In the genomic region with DNA sequence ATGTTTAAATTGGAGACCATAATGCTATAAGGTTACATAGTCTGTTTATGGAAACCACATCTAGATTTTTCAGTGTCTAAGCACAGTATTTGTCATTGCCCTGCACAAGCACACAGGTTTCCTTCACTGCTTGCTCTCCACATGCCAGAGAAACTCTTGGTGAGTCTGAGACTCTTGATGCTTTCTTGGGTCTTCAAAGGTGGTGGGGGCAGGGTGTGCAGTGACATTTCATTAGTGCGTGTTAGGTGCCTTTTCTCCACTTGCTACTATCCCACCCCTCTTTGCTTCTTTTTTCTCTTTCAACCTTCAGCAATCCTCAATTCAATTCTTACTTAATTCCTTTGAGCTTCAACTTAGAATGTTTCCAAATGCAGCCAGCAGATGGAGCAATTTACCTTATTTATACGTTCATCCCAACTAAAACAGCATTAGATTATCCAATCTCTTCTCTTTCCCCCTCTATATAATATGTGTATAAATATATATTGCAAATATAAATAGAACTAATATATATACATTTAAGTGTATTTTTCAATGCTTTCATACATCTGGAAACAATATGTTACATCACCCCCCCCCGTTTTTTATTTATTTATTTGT, we compare ENCODE assay signal across 11 mouse cellular contexts.
DNase-seq lines count a peak whose midpoint lies in the region; ATAC-seq and TF ChIP-seq lines count a peak whose summit lies in the region.
"Had no signal": no experiment of that assay in that cellular context is flagged by ENCODE, and none has a peak within 500 bp of the region (broad histone marks: within the 10 kb centered on the region; RNA-seq: fewer than 3 reads in every experiment).

No protein-coding gene starts in this region.

- H3K4me2 ChIP-seq in limb, embryonic 14.5 days (replicated peaks; ENCODE audit: low read depth, low read length, severe bottlenecking) = no peak overlapping the region
- H3K4me2 ChIP-seq: embryonic facial prominence, embryonic 12.5 days; limb, embryonic 12.5 days; stomach, embryonic 15.5 days had no signal

- TF ChIP-seq POLR2A in limb, embryonic 14.5 days (IDR thresholded peaks at IDR 0.05; ENCODE audit: borderline replicate concordance, extremely low read depth, insufficient read depth, insufficient read length) = no peak

- no peaks in the 10 kb centered on the region for H3K4me1 ChIP-seq in E14TG2a.4 (replicated peaks; ENCODE audit: low read depth, low read length)
- 0 out of 2 replicates have a peak, but pooled peaks cover 3% of the 10 kb centered on the region for H3K4me1 ChIP-seq in limb, embryonic 14.5 days (ENCODE audit: control insufficient read depth, insufficient read depth, low read length)
- H3K4me1 ChIP-seq: embryonic facial prominence, embryonic 12.5 days; stomach, embryonic 15.5 days had no signal

- H3K36me3 ChIP-seq in E14TG2a.4 (ENCODE audit: insufficient read depth, low read length) = no peaks in the 10 kb centered on the region
- no peaks in the 10 kb centered on the region for H3K36me3 ChIP-seq in limb, embryonic 14.5 days (ENCODE audit: control insufficient read depth, insufficient read depth, low read length)
- H3K36me3 ChIP-seq: embryonic facial prominence, embryonic 12.5 days; limb, embryonic 12.5 days; stomach, embryonic 15.5 days had no signal

- TF ChIP-seq CTCF in E14TG2a.4 (conservative IDR thresholded peaks at IDR 0.05; ENCODE audit: low read length) = peak; percentile 39

- peak; percentile 58 for DNase-seq in kidney, adult 9 months
- no peak for DNase-seq in kidney, adult 18-20 months
- peak; percentile 45 for DNase-seq in ZHBTc4 (ENCODE audit: low read depth, low spot score)
- peak; percentile 19 to 76 for DNase-seq in frontal cortex, postnatal 36 days (ENCODE audit: low spot score in 2 of 2)
- DNase-seq in limb, embryonic 14.5 days (ENCODE audit: low spot score) = peak; percentile 85
- no peak for DNase-seq in natural killer cell, adult 2 months (ENCODE audit: low spot score in 2 of 2)

- no peak overlapping the region for H3K27ac ChIP-seq in limb, embryonic 14.5 days (replicated peaks; ENCODE audit: low read depth, low read length)
- H3K27ac ChIP-seq: embryonic facial prominence, embryonic 12.5 days; limb, embryonic 12.5 days; stomach, embryonic 15.5 days had no signal

- H3K9me3 ChIP-seq in E14TG2a.4 (ENCODE audit: low read length) = no peaks in the 10 kb centered on the region
- no peaks in the 10 kb centered on the region for H3K9me3 ChIP-seq in limb, embryonic 14.5 days (ENCODE audit: control insufficient read depth, low read length)
- H3K9me3 ChIP-seq: embryonic facial prominence, embryonic 12.5 days; limb, embryonic 12.5 days; stomach, embryonic 15.5 days had no signal

- H3K27me3 ChIP-seq in E14TG2a.4 (ENCODE audit: insufficient read depth, low read length) = peaks cover 4% of the 10 kb centered on the region; the same call in 1 of the 2 replicates
- H3K27me3 ChIP-seq in limb, embryonic 14.5 days (ENCODE audit: control insufficient read depth, insufficient read depth, low read length) = no peaks in the 10 kb centered on the region
- H3K27me3 ChIP-seq: embryonic facial prominence, embryonic 12.5 days; stomach, embryonic 15.5 days had no signal

- no peak overlapping the region for H3K9ac ChIP-seq in limb, embryonic 14.5 days (ENCODE audit: low read depth, low read length, severe bottlenecking)
- H3K9ac ChIP-seq: embryonic facial prominence, embryonic 12.5 days; limb, embryonic 12.5 days; stomach, embryonic 15.5 days had no signal

- WGBS in limb, embryonic 14.5 days = 26% methylated on average over 3 of the region's 3 CpGs

- no peak overlapping the region for H3K4me3 ChIP-seq in E14TG2a.4 (replicated peaks; ENCODE audit: low read length)
- no peak overlapping the region for H3K4me3 ChIP-seq in limb, embryonic 14.5 days (replicated peaks; ENCODE audit: low read length)
- H3K4me3 ChIP-seq: embryonic facial prominence, embryonic 12.5 days; limb, embryonic 12.5 days; stomach, embryonic 15.5 days had no signal

- no peak; the same call in none of the 2 replicates for ATAC-seq in limb, embryonic 14.5 days (ENCODE audit: low FRiP score, low read depth)
- ATAC-seq in megakaryocyte-erythroid progenitor cell, adult 5-6 weeks (replicated peaks; ENCODE audit: low FRiP score, low TSS enrichment, poor library complexity, severe bottlenecking) = no peak

Comparison
In these comparisons a context has a peak if more than half of its experiments do, and no peak if none do; other contexts are left out.
1. DNase-seq: peak in kidney, adult 9 months (single experiment), ZHBTc4 (single experiment), frontal cortex, postnatal 36 days (2 of 2) and limb, embryonic 14.5 days (single experiment); none in kidney, adult 18-20 months (single experiment) and natural killer cell, adult 2 months (0 of 2).